Mouse (Mus musculus): Measurements from ENCODE around the gene Fer1l5.

Fer1l5 gene

GRCm38 (mm10) chr1:36432999-36433398 is 60.9 kb downstream of the Fer1l5 start:
- DNase-seq (ENCODE audit: low read depth): no peak

- no peak for DNase-seq (ENCODE audit: low read depth)
Observed at GRCm38 (mm10) chr1:36433616-36434015, 61.5 kb downstream of the Fer1l5 start.

GRCm38 (mm10) chr1:36435071-36435470 is 63.0 kb downstream of the Fer1l5 start:
- no peak for DNase-seq (ENCODE audit: low read depth)

GRCm38 (mm10) chr1:36436515-36436914 is 64.4 kb downstream of the Fer1l5 start:
- DNase-seq (ENCODE audit: low read depth): no peak

- DNase-seq (ENCODE audit: low read depth): no peak
Observed at GRCm38 (mm10) chr1:36437223-36437622, 65.1 kb downstream of the Fer1l5 start.

GRCm38 (mm10) chr1:36441101-36441500 is 69.0 kb downstream of the Fer1l5 start:
- no peak for DNase-seq (ENCODE audit: low read depth)

GRCm38 (mm10) chr1:36444471-36445464 is 72.7 kb downstream of the Fer1l5 start, which contains the start of gene Lman2l:
Lman2l (minus strand) TSS chr1:36445271.
- peak; percentile 93 for DNase-seq (ENCODE audit: low read depth)

- DNase-seq (ENCODE audit: low read depth): no peak
Observed at GRCm38 (mm10) chr1:36445508-36445907, 73.4 kb downstream of the Fer1l5 start.

- DNase-seq (ENCODE audit: low read depth): no peak
Observed at GRCm38 (mm10) chr1:36446106-36446824, 74.2 kb downstream of the Fer1l5 start.

GRCm38 (mm10) chr1:36446841-36447240 is 74.8 kb downstream of the Fer1l5 start:
- DNase-seq (ENCODE audit: low read depth): no peak

- DNase-seq (ENCODE audit: low read depth): no peak
Observed at GRCm38 (mm10) chr1:36454055-36454815, 82.1 kb downstream of the Fer1l5 start.

GRCm38 (mm10) chr1:36457388-36458014 is 85.4 kb downstream of the Fer1l5 start:
- DNase-seq (ENCODE audit: low read depth): no peak

- no peak for DNase-seq (ENCODE audit: low read depth)
Observed at GRCm38 (mm10) chr1:36458169-36458568, 86.1 kb downstream of the Fer1l5 start.

- no peak for DNase-seq (ENCODE audit: low read depth)
Observed at GRCm38 (mm10) chr1:36461829-36462228, 89.7 kb downstream of the Fer1l5 start.

- no peak for DNase-seq (ENCODE audit: low read depth)
Observed at GRCm38 (mm10) chr1:36465641-36466160, 93.6 kb downstream of the Fer1l5 start.

GRCm38 (mm10) chr1:36467446-36467845 is 95.4 kb downstream of the Fer1l5 start:
- no peak for DNase-seq (ENCODE audit: low read depth)

GRCm38 (mm10) chr1:36469811-36470444 is 97.8 kb downstream of the Fer1l5 start:
- DNase-seq (ENCODE audit: low read depth): no peak

GRCm38 (mm10) chr1:36471181-36472105 is 99.4 kb downstream of the Fer1l5 start, which contains the start of gene Cnnm4:
Cnnm4 (plus strand) TSS chr1:36471620.
- peak; percentile 71 for DNase-seq (ENCODE audit: low read depth)

Measured in c-Kit-positive CD71-positive TER-119-negative erythroid progenitor cells, embryonic 14.5 days (primary cell).